Mouse (Mus musculus): Measurements from ENCODE around the gene Mprip.
A peak's percentile ranks its signal among the peaks of the same experiment; 100 is the strongest.

Mprip gene

GRCm38 (mm10) chr11:59805256-59805655 lies 144.2 kb downstream of the Mprip start:
- no peak for DNase-seq

- DNase-seq = peak; percentile 33 to 34
These were observed 144.6 kb downstream of the Mprip start for GRCm38 (mm10) chr11:59805656-59806055.

GRCm38 (mm10) chr11:59808170-59808960 lies 147.3 kb downstream of the Mprip start:
- DNase-seq = no peak

GRCm38 (mm10) chr11:59809071-59809669 lies 148.1 kb downstream of the Mprip start:
- DNase-seq = peak in 1 of 2 experiments; percentile 30

DNA sequence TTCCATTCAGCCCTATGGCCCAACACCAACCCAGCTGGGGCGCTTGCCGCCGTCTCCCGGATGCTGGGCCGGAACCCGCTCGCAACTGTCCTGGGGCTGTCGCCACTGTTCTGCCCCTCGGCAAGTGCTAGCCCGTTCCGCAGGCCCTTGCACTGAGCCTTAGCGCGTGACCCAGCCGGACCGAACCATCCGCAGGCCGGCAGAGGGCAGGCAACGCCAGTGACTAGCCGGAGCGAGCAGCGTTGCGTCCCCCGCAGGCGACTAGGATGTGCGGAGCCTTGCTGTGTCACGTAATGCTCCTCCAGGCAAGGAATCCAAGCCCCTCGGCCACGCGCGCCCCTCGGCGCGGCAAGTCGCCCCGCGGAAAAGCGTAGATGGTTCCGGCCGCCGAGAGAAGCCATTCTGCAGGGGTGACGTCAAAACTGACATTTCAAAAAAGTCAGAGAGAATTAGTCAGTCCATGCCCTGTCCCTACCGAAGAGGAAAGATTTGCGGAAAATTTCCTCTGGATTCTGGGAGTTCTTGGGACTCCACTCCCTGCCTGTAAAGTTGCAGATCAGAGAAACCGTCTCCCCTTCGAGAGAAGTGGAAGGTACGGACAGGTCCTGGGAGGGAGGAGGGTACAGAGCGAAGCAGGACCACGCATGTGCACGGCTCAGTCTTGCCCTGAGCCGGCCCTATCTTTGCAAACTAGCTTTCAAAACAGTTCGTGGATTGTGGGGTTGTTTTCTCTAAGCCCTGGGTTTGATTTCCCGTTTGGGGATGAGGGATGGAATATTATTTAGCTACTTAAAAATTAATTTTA lies 148.8 kb downstream of the Mprip start, which contains the start of gene Flcn:
Gene Flcn (minus strand): TSS at position 347 of the 805 bp plus-strand sequence.
- peak; percentile 88 to 90 for DNase-seq

GRCm38 (mm10) chr11:59810480-59811158 lies 149.5 kb downstream of the Mprip start:
- DNase-seq = no peak

DNA sequence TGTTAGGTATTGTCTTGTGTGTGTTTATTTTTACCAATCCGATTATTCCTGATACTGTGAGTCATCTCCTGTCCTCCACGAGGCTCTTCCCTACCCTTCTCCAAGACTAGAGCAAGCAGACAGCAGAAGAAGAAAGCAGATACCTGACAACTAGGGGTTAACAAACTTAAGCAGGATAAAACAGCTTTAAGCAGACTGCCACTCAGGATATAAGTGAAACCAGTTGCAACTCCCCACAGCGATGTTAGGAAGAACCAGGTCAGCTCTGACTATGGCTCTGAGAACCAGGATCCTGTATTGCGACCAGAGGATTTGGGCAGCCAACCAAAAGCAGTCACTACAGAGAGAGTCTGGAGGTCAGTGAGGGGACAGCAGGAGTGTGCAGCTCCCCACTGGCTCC lies 150.1 kb downstream of the Mprip start:
- DNase-seq = no peak

- no peak for DNase-seq
These were observed 152.2 kb downstream of the Mprip start for GRCm38 (mm10) chr11:59813276-59813675.

- no peak for DNase-seq
These were observed 153.2 kb downstream of the Mprip start for GRCm38 (mm10) chr11:59814311-59814710.

- no peak for DNase-seq
These were observed 153.8 kb downstream of the Mprip start for GRCm38 (mm10) chr11:59814936-59815335.

DNA sequence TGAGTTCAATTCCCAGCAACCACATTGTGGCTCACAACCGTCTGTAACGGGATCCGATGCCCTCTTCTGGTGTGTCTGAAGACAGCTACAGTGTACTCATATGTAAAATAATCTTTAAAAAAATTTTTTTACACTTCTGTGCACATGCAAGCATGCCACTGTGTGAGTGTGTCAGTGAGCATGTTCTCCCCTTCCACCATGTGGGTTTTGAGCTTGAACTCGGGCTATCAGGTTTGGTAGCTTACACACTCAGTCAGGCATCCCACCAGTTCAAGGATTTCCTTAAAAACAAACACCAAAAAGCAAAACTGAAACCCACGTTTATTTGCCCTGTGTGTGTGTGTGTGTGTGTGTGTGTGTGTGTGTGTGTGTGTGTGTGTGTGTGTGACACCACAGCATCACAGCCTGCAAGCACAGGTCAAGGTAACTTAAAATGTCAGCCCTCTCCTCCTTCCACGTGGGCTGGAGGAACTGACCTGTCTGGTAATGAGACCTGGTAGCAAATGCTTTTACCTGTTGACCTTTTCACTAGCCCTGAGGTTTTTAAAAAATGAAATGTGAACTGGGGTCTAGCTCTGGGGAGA lies 154.5 kb downstream of the Mprip start:
- no peak for DNase-seq

DNA sequence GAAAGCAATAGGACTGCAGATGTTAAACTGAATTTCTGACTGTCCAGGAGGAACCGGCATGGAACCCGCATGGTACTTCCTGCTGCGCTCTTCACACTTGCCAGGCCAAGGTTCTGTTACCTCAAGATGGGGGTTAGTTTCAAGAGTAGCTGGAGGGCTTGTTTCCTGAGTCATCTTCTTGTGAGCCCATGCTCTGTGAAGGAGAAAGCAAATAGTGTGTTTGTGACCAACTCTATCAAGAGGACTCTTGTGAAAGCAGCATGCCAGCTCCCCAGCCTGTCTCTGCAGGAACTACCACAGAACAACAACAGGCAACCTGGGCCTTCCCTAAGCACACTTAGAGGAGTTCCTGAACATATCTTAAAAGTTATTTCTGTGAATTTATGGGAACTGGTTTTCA lies 156.8 kb downstream of the Mprip start:
- DNase-seq = no peak

DNA sequence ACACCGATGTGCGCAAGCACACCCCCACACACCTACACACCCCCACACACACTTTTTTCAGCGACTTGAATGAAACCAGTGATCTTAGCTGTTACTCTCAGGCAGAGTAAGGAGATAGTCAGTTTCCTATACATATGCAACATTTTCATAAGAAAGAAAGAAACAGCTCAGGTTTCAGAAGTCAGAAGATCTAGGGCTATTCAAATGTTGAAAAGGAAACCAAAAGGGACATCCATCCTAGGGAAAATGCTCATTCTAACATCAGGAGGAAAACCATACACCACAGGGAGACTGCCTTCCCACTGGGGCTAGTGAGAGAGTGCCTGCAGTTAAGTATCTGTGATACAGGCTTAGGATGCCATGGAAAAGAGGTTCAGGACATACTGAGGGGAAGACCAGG lies 160.5 kb downstream of the Mprip start:
- no peak for DNase-seq

Measured in cerebellum, postnatal 36 days (tissue).